Mouse (Mus musculus): ENCODE results near the gene Wdr92. TPM values are rescaled to one million over a fixed set of nuclear protein-coding genes. Genes with fewer than 3 reads are reported as not detected.
"Not testable (repeated sequence)": the region's sequence is repeated elsewhere in the genome, so short reads cannot be mapped to it uniquely, and the experiment has no call there.

Gene Wdr92
- polyA plus RNA-seq, 1 experiment from 2014 or later, result 22.0 TPM

- no peak overlapping the region for H3K4me3 ChIP-seq (replicated peaks; ENCODE audit: low read depth, low read length)
- no peak overlapping the region for H3K27ac ChIP-seq (replicated peaks; ENCODE audit: low read depth, low read length)
- ATAC-seq (ENCODE audit: low FRiP score, low TSS enrichment) (no peak), DNase-seq (no peak)
- no peak overlapping the region for H3K9ac ChIP-seq (replicated peaks; ENCODE audit: low read length)
- H3K36me3 ChIP-seq (ENCODE audit: control insufficient read depth, insufficient read depth, low read length), result no peaks in the 10 kb centered on the region; the same call in 1 of the 2 replicates
- WGBS, result 86% methylated on average over 3 of the region's 3 CpGs
- H3K27me3 ChIP-seq (ENCODE audit: control insufficient read depth, insufficient read depth, low read length), result no peaks in the 10 kb centered on the region
- H3K4me1 ChIP-seq (ENCODE audit: control insufficient read depth, insufficient read depth, low read length), result peaks cover 11% of the 10 kb centered on the region; the same call in 1 of the 2 replicates
- H3K9me3 ChIP-seq (ENCODE audit: control insufficient read depth, low read length), result no peaks in the 10 kb centered on the region
- no peak overlapping the region for H3K4me2 ChIP-seq (ENCODE audit: low read length)
Measured at GRCm38 (mm10) chr11:17215475-17215874, 33.6 kb downstream of the Wdr92 start.

- no peaks in the 10 kb centered on the region for H3K9me3 ChIP-seq (ENCODE audit: control insufficient read depth, low read length)
- no peak overlapping the region for H3K4me2 ChIP-seq (ENCODE audit: low read length)
- no peaks in the 10 kb centered on the region for H3K27me3 ChIP-seq (ENCODE audit: control insufficient read depth, insufficient read depth, low read length)
- H3K4me1 ChIP-seq (ENCODE audit: control insufficient read depth, insufficient read depth, low read length), result no peaks in the 10 kb centered on the region
- no peak overlapping the region for H3K27ac ChIP-seq (replicated peaks; ENCODE audit: low read depth, low read length)
- H3K9ac ChIP-seq (replicated peaks; ENCODE audit: low read length), result no peak overlapping the region
- no peak overlapping the region for H3K4me3 ChIP-seq (replicated peaks; ENCODE audit: low read depth, low read length)
- 97% methylated on average over 8 of the region's 8 CpGs for WGBS
- ATAC-seq (ENCODE audit: low FRiP score, low TSS enrichment), result no peak
- H3K36me3 ChIP-seq (ENCODE audit: control insufficient read depth, insufficient read depth, low read length), result peaks cover 24% of the 10 kb centered on the region
- DNase-seq, result no peak
Measured at GRCm38 (mm10) chr11:17221126-17221525, 39.2 kb downstream of the Wdr92 start.

- Histone ChIP-seq H3K36me3 (ENCODE audit: control insufficient read depth, insufficient read depth, low read length) (peaks cover 45% of the 10 kb centered on the region), H3K27me3 (ENCODE audit: control insufficient read depth, insufficient read depth, low read length) (no peaks in the 10 kb centered on the region), H3K9me3 (ENCODE audit: control insufficient read depth, low read length) (no peaks in the 10 kb centered on the region), H3K4me3 (replicated peaks; ENCODE audit: low read depth, low read length) (no peak overlapping the region), H3K27ac (replicated peaks; ENCODE audit: low read depth, low read length) (no peak overlapping the region), H3K4me1 (ENCODE audit: control insufficient read depth, insufficient read depth, low read length) (no peaks in the 10 kb centered on the region), H3K4me2 (ENCODE audit: low read length) (no peak overlapping the region), H3K9ac (replicated peaks; ENCODE audit: low read length) (no peak overlapping the region)
- DNase-seq, result no peak
- ATAC-seq (ENCODE audit: low FRiP score, low TSS enrichment), result no peak
- 87% methylated on average over 5 of the region's 5 CpGs for WGBS
Measured at GRCm38 (mm10) chr11:17232792-17233191, 50.9 kb downstream of the Wdr92 start.

GRCm38 (mm10) chr11:17236449-17237037, 54.6 kb downstream of the Wdr92 start:
- Histone ChIP-seq H3K27ac (replicated peaks; ENCODE audit: low read depth, low read length) (no peak overlapping the region), H3K36me3 (ENCODE audit: control insufficient read depth, insufficient read depth, low read length) (peaks cover 22% of the 10 kb centered on the region), H3K9me3 (ENCODE audit: control insufficient read depth, low read length) (no peaks in the 10 kb centered on the region), H3K4me2 (ENCODE audit: low read length) (no peak overlapping the region), H3K27me3 (ENCODE audit: control insufficient read depth, insufficient read depth, low read length) (no peaks in the 10 kb centered on the region), H3K9ac (replicated peaks; ENCODE audit: low read length) (no peak overlapping the region), H3K4me3 (replicated peaks; ENCODE audit: low read depth, low read length) (no peak overlapping the region), H3K4me1 (ENCODE audit: control insufficient read depth, insufficient read depth, low read length) (no peaks in the 10 kb centered on the region)
- WGBS, result 92% methylated on average over 5 of the region's 5 CpGs
- no peak for ATAC-seq (ENCODE audit: low FRiP score, low TSS enrichment)
- DNase-seq, result no peak

GRCm38 (mm10) chr11:17238598-17238997, 56.7 kb downstream of the Wdr92 start:
- H3K27me3 ChIP-seq (ENCODE audit: control insufficient read depth, insufficient read depth, low read length); H3K9me3 ChIP-seq (ENCODE audit: control insufficient read depth, low read length); H3K4me2 ChIP-seq (ENCODE audit: low read length); H3K36me3 ChIP-seq (ENCODE audit: control insufficient read depth, insufficient read depth, low read length); H3K4me1 ChIP-seq (ENCODE audit: control insufficient read depth, insufficient read depth, low read length); H3K27ac ChIP-seq (replicated peaks; ENCODE audit: low read depth, low read length); DNase-seq; ATAC-seq (ENCODE audit: low FRiP score, low TSS enrichment); H3K9ac ChIP-seq (replicated peaks; ENCODE audit: low read length); H3K4me3 ChIP-seq (replicated peaks; ENCODE audit: low read depth, low read length): not testable (repeated sequence)
- WGBS, result 91% methylated on average over 5 of the region's 5 CpGs

GRCm38 (mm10) chr11:17248715-17249114, 66.8 kb downstream of the Wdr92 start:
- ATAC-seq (ENCODE audit: low FRiP score, low TSS enrichment), result no peak

GRCm38 (mm10) chr11:17256813-17257365, 75.0 kb downstream of the Wdr92 start:
- 63% methylated on average over 8 of the region's 8 CpGs for WGBS
- peak; percentile 67 for ATAC-seq (ENCODE audit: low FRiP score, low TSS enrichment)
- H3K36me3 ChIP-seq (ENCODE audit: control insufficient read depth, insufficient read depth, low read length), result no peaks in the 10 kb centered on the region
- no peaks in the 10 kb centered on the region for H3K9me3 ChIP-seq (ENCODE audit: control insufficient read depth, low read length)
- peak; percentile 53 for DNase-seq
- H3K4me1 ChIP-seq (ENCODE audit: control insufficient read depth, insufficient read depth, low read length), result peaks cover 21% of the 10 kb centered on the region
- H3K4me2 ChIP-seq (ENCODE audit: low read length), result peak overlapping the region; percentile 79
- H3K9ac ChIP-seq (replicated peaks; ENCODE audit: low read length), result peak overlapping the region; percentile 90
- H3K4me3 ChIP-seq (replicated peaks; ENCODE audit: low read depth, low read length), result peak overlapping the region; percentile 85
- H3K27ac ChIP-seq (replicated peaks; ENCODE audit: low read depth, low read length), result peak overlapping the region; percentile 90
- H3K27me3 ChIP-seq (ENCODE audit: control insufficient read depth, insufficient read depth, low read length), result no peaks in the 10 kb centered on the region

More at GRCm38 (mm10) chr11:17248715-17249114, 66.8 kb downstream of the Wdr92 start:
- Histone ChIP-seq H3K4me2 (ENCODE audit: low read length) (no peak overlapping the region), H3K36me3 (ENCODE audit: control insufficient read depth, insufficient read depth, low read length) (no peaks in the 10 kb centered on the region), H3K4me1 (ENCODE audit: control insufficient read depth, insufficient read depth, low read length) (no peaks in the 10 kb centered on the region), H3K4me3 (replicated peaks; ENCODE audit: low read depth, low read length) (no peak overlapping the region), H3K27me3 (ENCODE audit: control insufficient read depth, insufficient read depth, low read length) (no peaks in the 10 kb centered on the region), H3K27ac (replicated peaks; ENCODE audit: low read depth, low read length) (no peak overlapping the region), H3K9ac (replicated peaks; ENCODE audit: low read length) (no peak overlapping the region), H3K9me3 (ENCODE audit: control insufficient read depth, low read length) (no peaks in the 10 kb centered on the region)
- DNase-seq, result no peak

- ATAC-seq (ENCODE audit: low FRiP score, low TSS enrichment), result peak; percentile 94
Measured at GRCm38 (mm10) chr11:17257443-17257842, 75.5 kb downstream of the Wdr92 start, which contains the start of gene C1d. Gene C1d, plus strand, starts transcription at chr11:17257579.

GRCm38 (mm10) chr11:17257861-17258260, 76.0 kb downstream of the Wdr92 start:
- ATAC-seq (ENCODE audit: low FRiP score, low TSS enrichment) (0 out of 2 replicates have a peak, but pooled peaks have one; percentile 9), DNase-seq (no peak)
- 1% methylated on average over 17 of the region's 17 CpGs for WGBS

More at GRCm38 (mm10) chr11:17257443-17257842, 75.5 kb downstream of the Wdr92 start, which contains the start of gene C1d:
- 1% methylated on average over 33 of the region's 33 CpGs for WGBS
- peak within 1 kb of the TSS; percentile 90 for H3K9ac ChIP-seq (replicated peaks; ENCODE audit: low read length)
- peak within 1 kb of the TSS; percentile 85 for H3K4me3 ChIP-seq (replicated peaks; ENCODE audit: low read depth, low read length)
- peaks cover 21% of the 10 kb centered on the region for H3K4me1 ChIP-seq (ENCODE audit: control insufficient read depth, insufficient read depth, low read length)
- H3K27ac ChIP-seq (replicated peaks; ENCODE audit: low read depth, low read length), result peak within 1 kb of the TSS; percentile 90
- peak within 1 kb of the TSS; percentile 79 for H3K4me2 ChIP-seq (ENCODE audit: low read length)
- no peaks in the 10 kb centered on the region for H3K9me3 ChIP-seq (ENCODE audit: control insufficient read depth, low read length)
- peak; percentile 99 for DNase-seq
- no peaks in the 10 kb centered on the region for H3K27me3 ChIP-seq (ENCODE audit: control insufficient read depth, insufficient read depth, low read length)
- no peaks in the 10 kb centered on the region for H3K36me3 ChIP-seq (ENCODE audit: control insufficient read depth, insufficient read depth, low read length)

More at GRCm38 (mm10) chr11:17257861-17258260, 76.0 kb downstream of the Wdr92 start:
- H3K9me3 ChIP-seq (ENCODE audit: control insufficient read depth, low read length), result no peaks in the 10 kb centered on the region
- H3K4me3 ChIP-seq (replicated peaks; ENCODE audit: low read depth, low read length), result peak overlapping the region; percentile 85
- peaks cover 21% of the 10 kb centered on the region for H3K4me1 ChIP-seq (ENCODE audit: control insufficient read depth, insufficient read depth, low read length)
- H3K9ac ChIP-seq (replicated peaks; ENCODE audit: low read length), result peak overlapping the region; percentile 90
- H3K27me3 ChIP-seq (ENCODE audit: control insufficient read depth, insufficient read depth, low read length), result no peaks in the 10 kb centered on the region
- H3K27ac ChIP-seq (replicated peaks; ENCODE audit: low read depth, low read length), result peak overlapping the region; percentile 90
- no peaks in the 10 kb centered on the region for H3K36me3 ChIP-seq (ENCODE audit: control insufficient read depth, insufficient read depth, low read length)
- peak overlapping the region; percentile 79 for H3K4me2 ChIP-seq (ENCODE audit: low read length)

All from midbrain, embryonic 14.5 days (tissue).